Mouse (Mus musculus) lung, postnatal 0 days (tissue): ENCODE measurements around the gene Fam83d. TPM values are rescaled to one million over a fixed set of nuclear protein-coding genes. Genes with fewer than 3 reads are reported as not detected.

ENCODE experiments used
- ATAC-seq: fragments of 200-750 bp; cut with Nextera tagmentation; 2 replicates; pipeline ENCODE4 v1.8.0; 2017; ENCODE audit warnings: moderate library complexity
- DNase-seq: peaks from one replicate; pipeline ENCODE4 v3.0.0-alpha.2; 2016; ENCODE audit warnings: low spot score
- H3K27ac ChIP-seq: fragments of 300-500 bp; sonication (generic); 2 replicates; pipeline ENCODE4 v1.5.1; 2014; ENCODE audit warnings: antibody characterized with exemption, mild to moderate bottlenecking, low read length, mixed read lengths
- H3K27me3 ChIP-seq: fragments of 300-500 bp; sonication (generic); replicated peaks from 2 replicates; pipeline ENCODE4 v1.6.1; 2014; ENCODE audit warnings: low read length, mixed read lengths; ENCODE audit not compliant: insufficient read depth
- H3K36me3 ChIP-seq: fragments of 300-500 bp; sonication (generic); 2 replicates; pipeline ENCODE4 v1.6.1; 2014; ENCODE audit warnings: low read length, mixed read lengths; ENCODE audit not compliant: insufficient read depth
- H3K4me1 ChIP-seq: fragments of 300-500 bp; sonication (generic); 2 replicates; pipeline ENCODE4 v1.6.1; 2014; ENCODE audit warnings: antibody characterized with exemption, low read depth, low read length, mixed read lengths; ENCODE audit not compliant: insufficient read depth
- H3K4me2 ChIP-seq: fragments of 300-500 bp; sonication (generic); replicated peaks from 2 replicates; pipeline ENCODE4 v1.6.1; 2014; ENCODE audit warnings: low read depth, mild to moderate bottlenecking, low read length, moderate library complexity, mixed read lengths
- H3K4me3 ChIP-seq: fragments of 300-500 bp; sonication (generic); 2 replicates; pipeline ENCODE4 v1.5.1; 2014; ENCODE audit warnings: low read depth, low read length
- H3K9ac ChIP-seq: fragments of 300-500 bp; sonication (generic); replicated peaks from 2 replicates; pipeline ENCODE4 v1.6.1; 2014; ENCODE audit warnings: low read depth, mild to moderate bottlenecking
- H3K9me3 ChIP-seq: fragments of 300-500 bp; sonication (generic); 2 replicates; pipeline ENCODE4 v1.6.1; 2016; ENCODE audit warnings: low read length, mixed read lengths
- CTCF ChIP-seq: IDR thresholded peaks from 2 replicates; pipeline ENCODE4 v1.5.1; 2016; ENCODE audit warnings: antibody characterized with exemption, mild to moderate bottlenecking
- EP300 ChIP-seq: IDR thresholded peaks from 2 replicates; pipeline ENCODE4 v1.6.1; 2016; ENCODE audit warnings: antibody characterized with exemption, mild to moderate bottlenecking, control low read depth
- WGBS: fragments of 180-500 bp; shearing (Covaris S2); extraction: QIAGEN DNeasy Blood & Tissue Kit; methylation state at CpG from one replicate; pipeline ENCODE4 v1.1.7; 2014; 5-methylcytosine and 5-hydroxymethylcytosine counted together
- polyA plus RNA-seq: library from polyadenylated mRNA; unstranded; fragments of >200 nt; fragmentation: Nextera tagmentation; extraction: Ambion mirVana; gene quantifications from 2 replicates; pipeline ENCODE4 v1.2.1, GENCODE M21; 2015

The Fam83d gene
- polyA plus RNA-seq, 1 experiment from 2014 or later = 4.5 TPM

DNA sequence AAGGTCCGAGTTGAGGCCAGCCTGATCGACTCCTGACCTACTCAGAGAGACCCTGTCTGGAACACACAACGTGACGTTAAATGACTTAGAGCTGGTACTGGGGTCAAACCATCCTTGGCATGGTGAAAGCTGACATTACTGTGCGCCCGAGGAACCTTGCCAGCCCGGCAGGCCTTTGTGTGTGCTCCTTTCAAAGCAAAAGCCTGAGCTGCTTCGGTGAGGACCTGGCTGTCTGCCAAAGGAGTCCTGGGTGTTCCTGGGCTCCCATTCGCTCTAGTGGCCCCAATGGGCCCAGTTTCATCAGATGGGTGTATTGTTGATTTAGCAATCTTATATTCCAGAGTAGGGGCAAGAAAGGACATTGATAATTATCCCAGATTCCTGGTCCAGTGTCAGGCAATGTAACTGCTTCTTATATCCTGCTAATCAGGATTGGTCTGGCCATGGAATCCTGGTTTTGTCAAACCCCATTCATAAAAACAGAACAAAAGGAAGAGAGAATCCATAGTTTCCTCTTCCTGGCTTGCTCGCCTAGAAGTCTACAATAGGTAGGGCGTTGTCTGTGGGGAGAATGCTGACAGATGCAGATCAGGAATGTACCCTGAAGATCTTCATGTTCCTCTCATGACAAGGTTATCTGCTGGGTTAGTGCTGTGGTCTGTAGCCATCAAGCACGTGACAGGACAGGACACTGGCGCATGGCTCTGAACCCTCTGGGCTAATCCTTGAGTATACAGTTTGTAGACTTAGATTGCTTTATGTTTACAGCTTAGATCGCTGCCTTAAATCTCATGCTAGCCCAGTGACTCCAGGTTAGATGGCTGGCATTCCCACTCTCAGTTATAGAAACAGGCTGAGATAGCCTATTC is 19.3 kb downstream of the Fam83d start:
- no peak for ATAC-seq
- no peak for TF ChIP-seq CTCF
- TF ChIP-seq EP300 = no peak
- no peaks in the 10 kb centered on the region for H3K9me3 ChIP-seq
- no peak overlapping the region for H3K4me3 ChIP-seq
- H3K9ac ChIP-seq = no peak overlapping the region
- H3K27ac ChIP-seq = no peak overlapping the region
- 68% methylated on average over 14 of the region's 14 CpGs for WGBS
- H3K27me3 ChIP-seq = no peaks in the 10 kb centered on the region
- peak; percentile 32 for DNase-seq
- H3K4me2 ChIP-seq = no peak overlapping the region
- H3K4me1 ChIP-seq = no peaks in the 10 kb centered on the region
- no peaks in the 10 kb centered on the region for H3K36me3 ChIP-seq

- no peaks in the 10 kb centered on the region for H3K9me3 ChIP-seq
- H3K36me3 ChIP-seq = no peaks in the 10 kb centered on the region
- peaks cover 4% of the 10 kb centered on the region; the same call in 1 of the 2 replicates for H3K4me1 ChIP-seq
- DNase-seq = peak; percentile 97
- TF ChIP-seq CTCF (no peak), EP300 (no peak; the same call in 1 of the 2 replicates)
- under 1% methylated on average over 33 of the region's 33 CpGs for WGBS
- H3K4me3 ChIP-seq = peak within 1 kb of the TSS; percentile 72
- H3K4me2 ChIP-seq = peak within 1 kb of the TSS; percentile 85
- no peaks in the 10 kb centered on the region for H3K27me3 ChIP-seq
- H3K27ac ChIP-seq = peak within 1 kb of the TSS; percentile 68
- ATAC-seq = peak; percentile 100
- H3K9ac ChIP-seq = peak within 1 kb of the TSS; percentile 60
Observed at GRCm38 (mm10) chr2:158794494-158795004, 26.7 kb downstream of the Fam83d start, which contains the start of gene Dhx35. Gene Dhx35, plus strand, starts transcription at chr2:158794807.

GRCm38 (mm10) chr2:158795043-158795442 is 27.1 kb downstream of the Fam83d start:
- no peaks in the 10 kb centered on the region for H3K9me3 ChIP-seq
- H3K9ac ChIP-seq = peak overlapping the region; percentile 60
- DNase-seq (no peak), ATAC-seq (no peak)
- peak overlapping the region; percentile 49; the same call in 1 of the 2 replicates for H3K27ac ChIP-seq
- no peaks in the 10 kb centered on the region for H3K36me3 ChIP-seq
- peak overlapping the region; percentile 85 for H3K4me2 ChIP-seq
- H3K4me1 ChIP-seq = peaks cover 4% of the 10 kb centered on the region; the same call in 1 of the 2 replicates
- H3K4me3 ChIP-seq = peak overlapping the region; percentile 72
- 12% methylated on average over 15 of the region's 15 CpGs for WGBS
- H3K27me3 ChIP-seq = no peaks in the 10 kb centered on the region
- TF ChIP-seq CTCF = no peak
- 0 out of 2 replicates have a peak, but pooled peaks have one; percentile 12 for TF ChIP-seq EP300

DNA sequence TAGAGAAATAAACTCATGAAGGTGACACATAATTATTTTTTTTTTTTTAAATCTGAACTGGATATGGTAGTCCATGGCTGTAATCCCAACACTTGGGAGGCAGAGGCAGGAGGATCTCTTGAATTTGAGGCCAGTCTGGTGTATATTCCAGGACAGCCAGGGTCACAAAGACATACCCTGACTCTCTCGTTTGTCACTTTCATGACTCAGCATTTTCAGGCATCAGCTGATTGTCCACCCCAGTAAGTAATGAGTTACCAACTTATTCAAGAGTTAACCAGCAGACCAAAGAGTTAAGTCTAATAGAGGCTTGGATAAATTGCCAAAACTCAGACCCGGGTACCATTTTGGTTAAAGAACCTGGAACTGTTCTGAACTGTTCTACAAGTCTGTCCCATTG is 28.0 kb downstream of the Fam83d start:
- DNase-seq = no peak
- WGBS = 86% methylated on average over 2 of the region's 2 CpGs
- TF ChIP-seq EP300 (no peak), CTCF (no peak)
- no peak overlapping the region for H3K4me2 ChIP-seq
- H3K9ac ChIP-seq = no peak overlapping the region
- H3K4me3 ChIP-seq = no peak overlapping the region
- peaks cover 4% of the 10 kb centered on the region; the same call in 1 of the 2 replicates for H3K4me1 ChIP-seq
- no peaks in the 10 kb centered on the region for H3K9me3 ChIP-seq
- no peak overlapping the region for H3K27ac ChIP-seq
- H3K27me3 ChIP-seq = no peaks in the 10 kb centered on the region
- H3K36me3 ChIP-seq = no peaks in the 10 kb centered on the region
- ATAC-seq = no peak

- peaks cover 4% of the 10 kb centered on the region; the same call in 1 of the 2 replicates for H3K4me1 ChIP-seq
- no peak overlapping the region for H3K9ac ChIP-seq
- no peak for ATAC-seq
- TF ChIP-seq CTCF (no peak), EP300 (no peak)
- no peak overlapping the region for H3K4me3 ChIP-seq
- no peaks in the 10 kb centered on the region for H3K36me3 ChIP-seq
- WGBS = 71% methylated on average over 4 of the region's 4 CpGs
- no peaks in the 10 kb centered on the region for H3K27me3 ChIP-seq
- no peaks in the 10 kb centered on the region for H3K9me3 ChIP-seq
- H3K27ac ChIP-seq = no peak overlapping the region
- DNase-seq = no peak
- H3K4me2 ChIP-seq = no peak overlapping the region
Observed at GRCm38 (mm10) chr2:158799328-158799727, 31.4 kb downstream of the Fam83d start.

GRCm38 (mm10) chr2:158800788-158801187 is 32.9 kb downstream of the Fam83d start:
- Histone ChIP-seq H3K4me3 (no peak overlapping the region), H3K9ac (no peak overlapping the region), H3K27me3 (no peaks in the 10 kb centered on the region), H3K4me1 (no peaks in the 10 kb centered on the region), H3K9me3 (no peaks in the 10 kb centered on the region), H3K27ac (no peak overlapping the region), H3K4me2 (no peak overlapping the region), H3K36me3 (no peaks in the 10 kb centered on the region)
- WGBS = 94% methylated on average over 8 of the region's 8 CpGs
- no peak for DNase-seq
- no peak for ATAC-seq
- TF ChIP-seq CTCF (no peak), EP300 (no peak)
